Mouse (Mus musculus) neural tube, embryonic 13.5 days (tissue): ENCODE measurements around the gene Sema7a. TPM values are rescaled to one million over a fixed set of nuclear protein-coding genes. Genes with fewer than 3 reads are reported as not detected.

Experiments
- ATAC-seq: fragments of 200-750 bp; cut with Nextera tagmentation; 2 replicates; pipeline ENCODE4 v1.8.0; 2017; ENCODE audit warnings: low read depth, mild to moderate bottlenecking, moderate TSS enrichment, moderate library complexity
- H3K27ac ChIP-seq: fragments of 300-500 bp; sonication (generic); replicated peaks from 2 replicates; pipeline ENCODE4 v1.5.1; 2015; ENCODE audit warnings: moderate library complexity, mild to moderate bottlenecking, inconsistent platforms
- H3K27me3 ChIP-seq: fragments of 300-500 bp; sonication (generic); 2 replicates; pipeline ENCODE4 v1.6.1; 2015; ENCODE audit warnings: mild to moderate bottlenecking, inconsistent platforms
- H3K36me3 ChIP-seq: fragments of 300-500 bp; sonication (generic); 2 replicates; pipeline ENCODE4 v1.6.1; 2015; ENCODE audit warnings: mild to moderate bottlenecking, inconsistent platforms
- H3K4me1 ChIP-seq: fragments of 300-500 bp; sonication (generic); replicated peaks from 2 replicates; pipeline ENCODE4 v1.6.1; 2015; ENCODE audit warnings: inconsistent platforms
- H3K4me2 ChIP-seq: fragments of 300-500 bp; sonication (generic); 2 replicates; pipeline ENCODE4 v1.6.1; 2015; ENCODE audit warnings: inconsistent platforms, mild to moderate bottlenecking, moderate library complexity
- H3K4me3 ChIP-seq: fragments of 300-500 bp; sonication (generic); 2 replicates; pipeline ENCODE4 v1.5.1; 2015; ENCODE audit warnings: mild to moderate bottlenecking, inconsistent platforms
- H3K9ac ChIP-seq: fragments of 300-500 bp; sonication (generic); 2 replicates; pipeline ENCODE4 v1.6.1; 2015; ENCODE audit warnings: moderate library complexity, mild to moderate bottlenecking, inconsistent platforms
- H3K9me3 ChIP-seq: fragments of 300-500 bp; sonication (generic); 2 replicates; pipeline ENCODE4 v1.6.1; 2016; ENCODE audit warnings: inconsistent platforms
- WGBS: fragments of 180-500 bp; shearing (Covaris S2); methylation state at CpG from one replicate; pipeline ENCODE4 v1.1.7; 2015; 5-methylcytosine and 5-hydroxymethylcytosine counted together
- polyA plus RNA-seq: library from polyadenylated mRNA; unstranded; fragments of >200 nt; fragmentation: Nextera tagmentation; extraction: Ambion mirVana; gene quantifications from 2 replicates; pipeline ENCODE4 v1.2.1, GENCODE M21; 2015

The Sema7a gene
- polyA plus RNA-seq, 1 experiment from 2014 or later = 1.8 TPM

DNA sequence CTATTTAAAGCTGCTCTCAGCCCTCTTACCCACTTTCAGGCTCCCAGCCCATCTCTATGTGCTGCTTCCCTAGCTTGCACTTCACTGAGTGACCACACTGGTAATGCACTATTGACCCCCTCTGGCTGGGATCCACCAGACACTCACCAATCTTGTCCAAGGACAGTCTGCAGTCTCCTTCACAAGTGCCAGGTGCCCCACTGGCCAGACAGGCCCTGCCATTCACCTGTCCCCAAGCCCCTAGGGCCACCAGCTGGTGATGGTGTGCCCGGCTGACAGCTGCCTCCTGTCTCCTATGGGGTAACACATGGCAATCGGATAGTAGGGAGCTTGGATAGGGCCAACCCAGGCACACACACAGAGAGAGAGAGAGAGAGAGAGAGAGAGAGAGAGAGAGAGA is 2.1 kb downstream of the Sema7a start:
- no peak for ATAC-seq
- Histone ChIP-seq H3K27ac (no peak overlapping the region), H3K27me3 (peaks cover 30% of the 10 kb centered on the region), H3K4me1 (peaks cover 63% of the 10 kb centered on the region), H3K36me3 (no peaks in the 10 kb centered on the region), H3K9ac (no peak overlapping the region), H3K4me3 (peak overlapping the region; percentile 60; the same call in 1 of the 2 replicates), H3K9me3 (no peaks in the 10 kb centered on the region), H3K4me2 (peak overlapping the region; percentile 79)
- WGBS = 47% methylated on average over 2 of the region's 2 CpGs

DNA sequence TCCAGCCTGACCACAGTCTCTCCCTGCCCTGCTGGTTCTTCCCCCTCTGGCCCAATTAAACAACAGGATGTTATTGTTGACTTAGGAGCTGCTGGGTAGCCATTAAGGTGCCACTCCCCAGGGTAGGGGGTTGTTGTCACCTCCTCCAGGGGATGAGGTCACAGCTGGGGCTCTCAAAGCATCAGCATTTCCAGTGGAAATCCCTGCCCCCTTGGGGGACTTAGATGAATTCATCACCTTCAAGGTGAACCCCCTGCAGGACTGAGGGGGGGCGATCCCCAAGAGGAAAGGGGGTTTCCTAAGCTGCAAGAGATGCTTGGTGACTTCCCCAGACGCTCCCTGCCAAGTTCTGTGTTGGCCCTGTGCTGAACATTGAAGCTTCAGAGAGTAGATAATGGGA is 3.2 kb downstream of the Sema7a start:
- Histone ChIP-seq H3K27me3 (peaks cover 30% of the 10 kb centered on the region), H3K4me2 (no peak overlapping the region), H3K4me3 (no peak overlapping the region), H3K4me1 (peaks cover 69% of the 10 kb centered on the region), H3K36me3 (no peaks in the 10 kb centered on the region), H3K9ac (peak overlapping the region; percentile 17; the same call in 1 of the 2 replicates), H3K27ac (no peak overlapping the region), H3K9me3 (no peaks in the 10 kb centered on the region)
- no peak for ATAC-seq
- 31% methylated on average over 2 of the region's 2 CpGs for WGBS

DNA sequence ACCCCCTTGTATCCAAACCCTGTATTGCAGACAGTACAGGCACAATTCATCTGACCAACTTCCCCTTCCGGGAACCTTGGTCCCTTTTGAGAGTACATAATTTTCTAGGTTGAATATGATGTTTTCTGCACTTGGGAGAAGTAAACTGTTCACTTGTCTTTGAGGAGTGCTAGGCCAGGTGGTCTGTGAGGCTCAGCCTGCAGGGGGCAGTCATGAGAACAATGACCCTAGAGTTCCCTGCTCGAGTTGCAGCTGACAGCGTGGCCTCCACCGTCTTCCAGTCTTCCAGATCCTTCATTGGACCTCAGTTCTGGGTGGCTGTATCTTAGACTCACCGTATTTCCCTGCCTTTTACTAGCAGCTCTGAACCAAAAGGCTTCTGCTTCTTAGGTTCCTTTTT is 4.7 kb downstream of the Sema7a start:
- Histone ChIP-seq H3K27ac (no peak overlapping the region), H3K9me3 (no peaks in the 10 kb centered on the region), H3K4me1 (peaks cover 64% of the 10 kb centered on the region), H3K4me2 (no peak overlapping the region), H3K9ac (no peak overlapping the region), H3K36me3 (no peaks in the 10 kb centered on the region), H3K4me3 (no peak overlapping the region), H3K27me3 (peaks cover 22% of the 10 kb centered on the region)
- ATAC-seq = no peak
- WGBS = 27% methylated on average over 5 of the region's 5 CpGs

DNA sequence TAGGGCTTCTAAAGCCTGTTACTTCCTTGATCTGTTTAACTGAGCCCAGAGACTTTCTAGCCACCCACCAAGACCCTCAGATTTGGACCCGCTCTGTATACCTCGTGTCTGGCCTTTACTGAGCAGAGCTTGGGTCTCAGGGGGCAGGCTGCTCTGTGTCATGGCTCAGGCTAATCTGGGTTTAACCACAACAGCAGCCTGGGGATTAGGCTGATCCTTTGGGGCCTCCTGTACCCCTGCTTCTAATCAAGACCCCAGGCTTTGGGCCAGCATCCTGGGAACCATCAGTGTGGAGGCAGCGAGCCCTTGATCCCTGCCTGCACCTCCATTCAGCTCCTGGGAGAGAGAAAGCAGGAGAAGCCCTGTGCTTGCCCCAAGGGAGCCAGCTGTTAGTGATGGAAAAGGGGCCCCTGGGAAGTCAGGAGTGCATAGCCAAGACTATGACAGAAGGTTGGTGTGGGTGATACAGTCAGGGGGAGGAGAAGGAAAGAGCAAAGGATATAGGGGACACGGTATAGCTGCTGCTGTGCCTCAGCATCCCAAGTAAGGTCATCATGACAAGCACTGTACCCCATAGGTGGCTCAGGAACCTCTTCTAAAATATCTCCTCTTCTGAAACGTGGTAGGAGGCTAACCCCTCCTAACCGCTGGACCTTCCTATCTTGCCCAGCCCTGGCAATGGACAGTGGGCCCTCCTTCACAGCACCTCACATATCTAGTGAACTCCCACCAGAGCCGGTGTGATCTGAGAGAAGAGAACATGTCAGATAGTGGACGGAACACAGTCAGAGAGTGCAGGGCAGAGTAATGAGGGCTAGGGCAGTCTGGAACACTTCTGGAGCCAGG is 6.1 kb downstream of the Sema7a start:
- no peak overlapping the region for H3K4me2 ChIP-seq
- H3K4me1 ChIP-seq = peaks cover 74% of the 10 kb centered on the region

DNA sequence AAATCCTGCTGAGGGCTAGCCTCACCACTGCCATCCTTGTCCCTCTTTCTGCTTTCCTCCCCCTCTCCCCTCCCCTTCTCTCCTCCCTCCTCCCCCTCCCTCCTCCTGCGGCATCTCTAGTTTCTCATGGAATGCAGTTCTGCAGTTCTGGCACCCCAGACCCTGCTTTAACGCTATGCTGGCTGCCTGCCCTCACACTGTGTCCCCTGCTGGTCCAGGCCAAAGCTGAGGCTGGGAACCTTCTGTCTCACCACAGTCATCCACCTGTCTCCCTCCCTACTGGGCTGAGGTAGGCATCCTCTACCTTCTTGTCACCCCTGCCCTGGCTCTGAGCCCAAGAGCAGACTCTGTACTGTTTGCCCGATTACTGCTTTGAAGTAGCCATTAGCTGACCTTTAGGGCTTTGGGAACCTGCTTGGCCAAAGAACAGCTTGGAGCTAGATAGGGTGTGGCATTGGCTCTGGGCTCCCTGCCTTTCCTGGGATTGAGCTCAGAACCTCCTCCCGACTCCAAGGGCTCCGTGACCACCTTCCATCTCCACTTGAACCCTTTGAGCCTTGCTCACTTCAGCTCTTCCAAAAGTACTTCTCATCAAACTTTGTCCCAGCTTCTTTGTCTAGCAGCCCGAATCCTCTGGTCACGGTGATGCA is 7.6 kb downstream of the Sema7a start:
- no peak for ATAC-seq

More for the DNA sequence above, 6.1 kb downstream of the Sema7a start:
- peaks cover 21% of the 10 kb centered on the region for H3K27me3 ChIP-seq
- WGBS = 72% methylated on average over 8 of the region's 8 CpGs
- no peaks in the 10 kb centered on the region for H3K9me3 ChIP-seq
- H3K9ac ChIP-seq = peak overlapping the region; percentile 41; the same call in 1 of the 2 replicates
- ATAC-seq = no peak
- H3K36me3 ChIP-seq = no peaks in the 10 kb centered on the region
- H3K4me3 ChIP-seq = no peak overlapping the region
- H3K27ac ChIP-seq = no peak overlapping the region

DNA sequence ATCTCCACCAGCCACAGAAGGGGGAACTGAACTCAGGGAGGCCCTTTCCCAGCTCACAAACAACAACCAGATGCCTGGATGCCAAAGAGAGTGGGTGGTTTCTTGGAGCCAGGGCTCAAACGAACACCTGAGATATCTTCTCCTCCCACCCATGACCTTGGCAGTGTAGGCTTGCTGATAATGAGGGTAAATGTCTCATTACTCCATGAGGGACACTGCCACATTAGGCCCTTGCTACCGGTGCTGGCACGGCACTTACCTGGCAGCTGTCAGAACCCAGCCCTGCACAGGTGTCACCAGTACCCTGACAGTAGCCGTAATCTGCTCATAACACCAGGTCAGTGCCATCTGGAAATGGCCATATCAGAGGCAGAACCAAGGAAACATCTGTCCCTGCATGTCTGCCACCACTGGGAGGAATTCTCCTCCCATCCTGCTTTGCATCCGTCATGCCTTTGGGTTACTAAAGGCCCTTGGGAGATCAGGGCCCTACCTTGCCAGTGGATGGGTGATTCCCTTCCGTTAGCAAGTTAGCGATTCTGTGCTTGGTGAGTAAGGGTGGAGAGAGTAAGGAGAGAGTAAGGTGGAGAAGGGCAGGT is 8.5 kb downstream of the Sema7a start:
- no peaks in the 10 kb centered on the region for H3K9me3 ChIP-seq
- no peaks in the 10 kb centered on the region for H3K36me3 ChIP-seq
- ATAC-seq = no peak
- H3K9ac ChIP-seq = no peak overlapping the region
- H3K4me1 ChIP-seq = peaks cover 67% of the 10 kb centered on the region
- no peak overlapping the region for H3K27ac ChIP-seq
- no peaks in the 10 kb centered on the region for H3K27me3 ChIP-seq
- no peak overlapping the region for H3K4me2 ChIP-seq
- no peak overlapping the region for H3K4me3 ChIP-seq
- WGBS = 82% methylated on average over 7 of the region's 7 CpGs

More for the DNA sequence above, 7.6 kb downstream of the Sema7a start:
- H3K4me3 ChIP-seq = no peak overlapping the region
- no peak overlapping the region for H3K4me2 ChIP-seq
- H3K36me3 ChIP-seq = no peaks in the 10 kb centered on the region
- H3K4me1 ChIP-seq = peaks cover 73% of the 10 kb centered on the region
- no peaks in the 10 kb centered on the region for H3K9me3 ChIP-seq
- 61% methylated on average over 7 of the region's 7 CpGs for WGBS
- H3K27ac ChIP-seq = no peak overlapping the region
- H3K27me3 ChIP-seq = peaks cover 7% of the 10 kb centered on the region
- H3K9ac ChIP-seq = no peak overlapping the region

DNA sequence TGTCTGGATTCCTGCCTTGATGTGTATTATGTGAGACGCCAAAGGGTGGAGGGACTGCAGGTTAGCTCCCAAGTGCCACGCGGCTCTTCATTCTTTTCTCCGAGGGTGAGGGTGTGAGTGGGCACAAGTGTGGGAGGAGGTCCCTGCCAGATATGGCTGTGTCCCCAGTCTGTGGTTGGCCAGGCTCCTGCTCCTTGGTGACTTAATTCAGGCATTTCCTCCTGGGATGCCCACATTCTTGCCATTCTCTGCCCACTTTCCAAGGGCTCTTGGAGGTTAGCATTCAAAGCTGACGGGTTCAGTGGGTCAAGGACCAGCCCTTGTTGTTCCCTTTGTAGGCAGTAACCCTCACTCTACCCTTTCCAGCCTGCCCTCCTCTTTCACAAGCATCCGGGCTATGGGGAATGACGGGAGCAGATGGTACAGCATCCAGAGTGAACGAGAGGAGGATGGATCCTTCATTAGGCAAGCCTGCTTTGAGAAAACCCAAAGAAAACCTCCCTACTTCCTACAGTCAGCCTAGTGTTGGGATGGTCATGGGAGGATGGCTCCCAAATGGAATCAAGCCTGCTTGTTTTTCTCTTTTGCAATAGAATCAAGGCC is 9.3 kb downstream of the Sema7a start:
- Histone ChIP-seq H3K4me2 (no peak overlapping the region), H3K9ac (no peak overlapping the region), H3K4me1 (peaks cover 67% of the 10 kb centered on the region), H3K36me3 (no peaks in the 10 kb centered on the region), H3K27ac (no peak overlapping the region), H3K27me3 (no peaks in the 10 kb centered on the region), H3K9me3 (no peaks in the 10 kb centered on the region), H3K4me3 (no peak overlapping the region)
- no peak for ATAC-seq
- WGBS = 79% methylated on average over 8 of the region's 8 CpGs

DNA sequence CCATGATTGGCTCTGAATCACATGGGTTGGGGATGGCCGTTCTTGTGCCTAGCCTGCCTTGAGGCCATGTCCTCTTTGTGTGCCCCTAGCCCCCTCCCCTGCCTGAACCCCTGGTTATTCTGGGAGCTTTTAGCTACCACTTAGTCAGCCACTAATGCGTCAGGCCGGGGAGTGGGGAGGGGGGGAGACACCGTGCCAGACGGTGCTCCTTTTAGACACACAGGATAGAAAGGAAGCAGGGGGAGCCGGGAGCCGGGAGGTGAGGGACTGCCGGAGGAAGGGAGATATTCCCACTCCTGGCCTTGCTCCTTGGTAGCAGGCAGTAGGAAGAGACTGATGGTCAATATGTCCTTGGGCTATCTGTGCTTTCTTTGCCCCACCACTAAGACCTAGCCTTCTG is 10.0 kb downstream of the Sema7a start:
- 46% methylated on average over 8 of the region's 8 CpGs for WGBS
- H3K9ac ChIP-seq = no peak overlapping the region
- no peak overlapping the region for H3K4me2 ChIP-seq
- H3K27me3 ChIP-seq = no peaks in the 10 kb centered on the region
- H3K4me1 ChIP-seq = peaks cover 64% of the 10 kb centered on the region
- no peak overlapping the region for H3K4me3 ChIP-seq
- H3K9me3 ChIP-seq = no peaks in the 10 kb centered on the region
- H3K36me3 ChIP-seq = 0 out of 2 replicates have a peak, but pooled peaks cover 4% of the 10 kb centered on the region
- no peak for ATAC-seq
- no peak overlapping the region for H3K27ac ChIP-seq

DNA sequence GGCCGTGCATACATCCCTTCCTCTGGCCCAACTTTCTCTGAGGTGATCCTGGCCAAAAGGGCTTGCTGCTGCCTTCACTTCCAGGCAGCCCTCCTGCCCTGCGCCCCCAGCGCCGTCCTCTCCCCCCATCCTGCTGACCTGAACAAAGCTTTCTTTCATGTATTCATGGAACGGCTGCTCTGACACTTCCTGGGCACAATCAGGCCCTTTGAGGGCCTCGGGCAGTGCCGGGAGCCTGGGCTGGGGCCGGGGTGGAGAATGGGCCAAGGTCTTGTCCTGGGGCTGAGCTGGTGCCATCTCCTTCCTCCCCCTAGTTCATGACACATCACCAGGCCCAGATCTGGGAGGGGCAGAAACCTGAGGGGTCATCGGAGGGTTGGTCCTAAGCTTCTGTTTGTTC is 10.6 kb downstream of the Sema7a start:
- WGBS = 35% methylated on average over 9 of the region's 9 CpGs
- no peak for ATAC-seq
- H3K4me1 ChIP-seq = peaks cover 58% of the 10 kb centered on the region
- no peaks in the 10 kb centered on the region for H3K27me3 ChIP-seq
- no peak overlapping the region for H3K4me3 ChIP-seq
- no peaks in the 10 kb centered on the region for H3K9me3 ChIP-seq
- H3K4me2 ChIP-seq = no peak overlapping the region
- H3K9ac ChIP-seq = peak overlapping the region; percentile 43; the same call in 1 of the 2 replicates
- no peak overlapping the region for H3K27ac ChIP-seq
- peaks cover 11% of the 10 kb centered on the region; the same call in 1 of the 2 replicates for H3K36me3 ChIP-seq

DNA sequence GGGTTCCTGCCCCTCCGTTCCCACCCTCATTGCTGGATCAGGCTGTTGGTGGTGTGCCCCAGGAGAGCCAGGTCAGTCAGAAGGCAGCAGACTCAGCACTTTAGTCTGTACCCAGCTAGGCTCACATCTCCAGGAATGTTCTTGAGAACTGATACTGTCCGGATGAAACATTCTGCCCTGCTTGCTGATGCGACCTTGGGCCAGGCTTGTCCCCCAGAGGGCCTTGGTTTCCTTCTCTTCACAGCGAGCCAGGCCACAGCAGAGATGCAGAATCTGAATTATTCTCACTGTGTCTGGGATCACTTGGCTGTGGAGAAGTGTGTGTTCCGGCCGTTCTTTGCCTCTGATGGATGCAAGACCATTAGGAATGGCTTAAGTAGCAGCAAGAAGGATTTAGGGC is 12.1 kb downstream of the Sema7a start:
- Histone ChIP-seq H3K4me3 (no peak overlapping the region), H3K27ac (no peak overlapping the region), H3K4me1 (peaks cover 43% of the 10 kb centered on the region), H3K9me3 (no peaks in the 10 kb centered on the region), H3K36me3 (peaks cover 25% of the 10 kb centered on the region), H3K9ac (peak overlapping the region; percentile 45; the same call in 1 of the 2 replicates), H3K4me2 (no peak overlapping the region), H3K27me3 (no peaks in the 10 kb centered on the region)
- ATAC-seq = no peak
- WGBS = 73% methylated on average over 6 of the region's 6 CpGs

DNA sequence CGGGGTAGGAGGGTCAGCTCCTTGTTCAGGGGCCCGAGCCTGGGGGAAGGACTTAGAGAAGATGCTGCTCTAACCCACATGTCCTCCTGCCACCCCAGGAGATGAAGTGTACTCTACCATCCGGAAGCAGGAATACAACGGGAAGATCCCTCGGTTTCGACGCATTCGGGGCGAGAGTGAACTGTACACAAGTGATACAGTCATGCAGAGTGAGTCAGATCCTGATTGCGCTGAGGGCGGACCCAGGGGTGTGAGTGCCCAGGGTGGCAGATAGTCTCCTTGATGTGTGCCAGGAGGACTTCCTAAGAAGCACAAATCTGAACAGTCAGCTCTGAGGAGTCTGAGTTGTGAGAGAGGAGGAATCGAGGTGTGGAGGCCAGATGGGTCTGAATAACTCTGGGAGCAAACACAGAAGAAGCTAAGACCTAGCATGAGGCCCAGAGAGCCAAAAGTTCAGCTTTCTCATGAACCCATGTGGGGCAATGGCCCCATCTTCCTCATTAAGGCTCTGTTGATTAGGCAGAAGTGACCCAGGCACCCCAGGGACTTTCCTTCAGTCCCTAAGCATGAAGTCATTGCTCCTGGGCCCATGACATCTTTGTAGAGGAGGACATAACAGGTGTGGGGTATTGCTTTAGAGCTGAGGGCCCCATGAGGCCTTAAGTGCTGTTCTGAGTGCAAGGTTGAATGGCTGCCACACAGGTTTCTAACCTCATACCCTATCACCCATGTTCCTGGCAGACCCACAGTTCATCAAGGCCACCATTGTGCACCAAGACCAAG is 15.2 kb downstream of the Sema7a start:
- no peak for ATAC-seq
- no peak overlapping the region for H3K4me2 ChIP-seq
- 89% methylated on average over 12 of the region's 12 CpGs for WGBS

More for the DNA sequence above, 15.2 kb downstream of the Sema7a start:
- H3K9me3 ChIP-seq = no peaks in the 10 kb centered on the region
- no peak overlapping the region for H3K27ac ChIP-seq
- H3K36me3 ChIP-seq = peaks cover 57% of the 10 kb centered on the region
- H3K9ac ChIP-seq = no peak overlapping the region
- no peaks in the 10 kb centered on the region for H3K27me3 ChIP-seq
- H3K4me1 ChIP-seq = peaks cover 25% of the 10 kb centered on the region
- no peak overlapping the region for H3K4me3 ChIP-seq
